Mouse (Mus musculus) limb, embryonic 10.5 days (tissue): Measurements from ENCODE around the gene Cd247. TPM values are rescaled to one million over a fixed set of nuclear protein-coding genes. Genes with fewer than 3 reads are reported as not detected.

Source experiments
- DNase-seq: peaks from one replicate; pipeline ENCODE4 v3.0.0-alpha.2; 2017; ENCODE audit warnings: low spot score
- H3K27ac ChIP-seq: fragments of 300-500 bp; sonication (generic); 2 replicates; pipeline ENCODE4 v1.5.1; 2016; ENCODE audit warnings: mild to moderate bottlenecking
- H3K27me3 ChIP-seq: fragments of 300-500 bp; sonication (generic); 2 replicates; pipeline ENCODE4 v1.6.1; 2016; ENCODE audit warnings: low read depth, mild to moderate bottlenecking; ENCODE audit not compliant: poor library complexity, severe bottlenecking
- H3K36me3 ChIP-seq: fragments of 300-500 bp; sonication (generic); 2 replicates; pipeline ENCODE4 v1.6.1; 2016; ENCODE audit warnings: mild to moderate bottlenecking, moderate library complexity
- H3K4me1 ChIP-seq: fragments of 300-500 bp; sonication (generic); 2 replicates; pipeline ENCODE4 v1.6.1; 2016
- H3K4me3 ChIP-seq: fragments of 300-500 bp; sonication (generic); 2 replicates; pipeline ENCODE4 v1.5.1; 2016; ENCODE audit warnings: mild to moderate bottlenecking, moderate library complexity
- H3K9me3 ChIP-seq: fragments of 300-500 bp; sonication (generic); replicated peaks from 2 replicates; pipeline ENCODE4 v1.6.1; 2016; ENCODE audit warnings: mild to moderate bottlenecking
- WGBS: fragments of 180-500 bp; shearing (Covaris S2); methylation state at CpG from one replicate; pipeline ENCODE4 v1.1.7; 2016; 5-methylcytosine and 5-hydroxymethylcytosine counted together
- polyA plus RNA-seq: library from polyadenylated mRNA; unstranded; fragments of >200 nt; fragmentation: Nextera tagmentation; extraction: Ambion mirVana; gene quantifications from 2 replicates; pipeline ENCODE4 v1.2.1, GENCODE M21; 2016

The Cd247 gene
- polyA plus RNA-seq, 1 experiment from 2014 or later = 1.1 TPM

DNA sequence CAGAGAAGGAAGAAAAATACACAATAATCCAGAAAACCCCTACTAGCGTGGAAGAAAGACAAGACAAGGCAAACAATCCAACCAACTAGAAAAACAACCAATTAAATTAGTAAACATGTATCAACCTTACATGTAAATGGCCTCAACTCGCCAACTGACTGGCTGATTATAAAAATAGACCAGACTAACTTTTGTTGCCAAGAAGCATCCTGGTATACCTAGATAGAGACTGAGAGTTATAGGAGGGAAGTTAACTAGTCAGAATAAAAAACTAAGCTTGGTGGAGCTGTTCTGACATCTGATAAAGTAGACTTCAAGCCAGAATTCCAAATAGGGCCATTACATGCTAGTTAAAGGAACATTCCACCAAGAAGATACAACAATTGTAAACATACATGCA is 136.7 kb downstream of the Cd247 start:
- H3K36me3 ChIP-seq = no peaks in the 10 kb centered on the region
- 88% methylated on average over 2 of the region's 2 CpGs for WGBS

More for the DNA sequence above, 136.7 kb downstream of the Cd247 start:
- Histone ChIP-seq H3K27ac (no peak overlapping the region), H3K4me1 (no peaks in the 10 kb centered on the region), H3K4me3 (no peak overlapping the region), H3K27me3 (no peaks in the 10 kb centered on the region), H3K9me3 (no peaks in the 10 kb centered on the region)
- DNase-seq = no peak

Other genes starting within 250 kb of the Cd247 start
- gene Mpzl1, start 154.1 kb upstream of the Cd247 start, polyA plus RNA-seq = 141 and 148 TPM in 2 replicates
- gene Rcsd1, start 78.9 kb upstream of the Cd247 start, polyA plus RNA-seq = 10.1 and 10.8 TPM in 2 replicates
- 31.5 and 36.0 TPM in 2 replicates for gene Creg1, start 24.9 kb upstream of the Cd247 start, polyA plus RNA-seq
- 28.8 and 32.3 TPM in 2 replicates for gene Pou2f1, start 214.0 kb downstream of the Cd247 start, polyA plus RNA-seq